Mouse (Mus musculus): ENCODE data around the gene Aqp3. TPM values are rescaled to one million over a fixed set of nuclear protein-coding genes. Genes with fewer than 3 reads are reported as not detected.

Gene Aqp3
- total and polyA plus RNA-seq, 2 experiments from 2014 or later, result 0.19 to 6.3 TPM

- Histone ChIP-seq H3K4me1 (ENCODE audit: control insufficient read depth, insufficient read depth) (no peaks in the 10 kb centered on the region), H3K9me3 (replicated peaks; ENCODE audit: control insufficient read depth, low read length) (no peaks in the 10 kb centered on the region), H3K27ac (ENCODE audit: low read depth) (no peak overlapping the region), H3K9ac (replicated peaks; ENCODE audit: low read depth, low read length) (no peak overlapping the region), H3K4me3 (ENCODE audit: low read depth, low read length) (no peak overlapping the region), H3K4me2 (ENCODE audit: low read depth, low read length) (no peak overlapping the region), H3K27me3 (ENCODE audit: control insufficient read depth, insufficient read depth, low read length) (no peaks in the 10 kb centered on the region), H3K36me3 (replicated peaks; ENCODE audit: control insufficient read depth, insufficient read depth, low read length) (no peaks in the 10 kb centered on the region)
- peak; percentile 91 for TF ChIP-seq CTCF (IDR thresholded peaks at IDR 0.05; ENCODE audit: low read depth)
- TF ChIP-seq EP300 (IDR thresholded peaks at IDR 0.05; ENCODE audit: low read depth), result no peak
- ATAC-seq (ENCODE audit: insufficient read depth, low read depth) (peak; percentile 79), DNase-seq (ENCODE audit: low spot score) (peak; percentile 61)
- 1% methylated on average over 2 of the region's 2 CpGs for WGBS
Observed at GRCm38 (mm10) chr4:41129406-41129805, 31.4 kb upstream of the Aqp3 start.

GRCm38 (mm10) chr4:41124180-41124951 lies 26.4 kb upstream of the Aqp3 start, which contains the start of gene Nol6:
TSS of gene Nol6 (minus strand) at chr4:41124455.
- H3K27ac ChIP-seq (ENCODE audit: low read depth), result peak within 1 kb of the TSS; percentile 63
- WGBS, result 1% methylated on average over 29 of the region's 29 CpGs
- H3K27me3 ChIP-seq (ENCODE audit: control insufficient read depth, insufficient read depth, low read length), result no peaks in the 10 kb centered on the region
- ATAC-seq (ENCODE audit: insufficient read depth, low read depth) (peak; percentile 100), DNase-seq (ENCODE audit: low spot score) (peak; percentile 99)
- peaks cover 36% of the 10 kb centered on the region for H3K36me3 ChIP-seq (replicated peaks; ENCODE audit: control insufficient read depth, insufficient read depth, low read length)
- peak within 1 kb of the TSS; percentile 71 for H3K9ac ChIP-seq (replicated peaks; ENCODE audit: low read depth, low read length)
- H3K4me2 ChIP-seq (ENCODE audit: low read depth, low read length), result peak within 1 kb of the TSS; percentile 82
- H3K4me3 ChIP-seq (ENCODE audit: low read depth, low read length), result peak within 1 kb of the TSS; percentile 65
- no peaks in the 10 kb centered on the region for H3K9me3 ChIP-seq (replicated peaks; ENCODE audit: control insufficient read depth, low read length)
- H3K4me1 ChIP-seq (ENCODE audit: control insufficient read depth, insufficient read depth), result peaks cover 6% of the 10 kb centered on the region; the same call in 1 of the 2 replicates
- TF ChIP-seq EP300 (IDR thresholded peaks at IDR 0.05; ENCODE audit: low read depth) (peak; percentile 48; the same call in 1 of the 2 replicates), CTCF (IDR thresholded peaks at IDR 0.05; ENCODE audit: low read depth) (no peak)

- TF ChIP-seq CTCF (IDR thresholded peaks at IDR 0.05; ENCODE audit: low read depth) (peak; percentile 79), EP300 (IDR thresholded peaks at IDR 0.05; ENCODE audit: low read depth) (no peak)
- H3K9me3 ChIP-seq (replicated peaks; ENCODE audit: control insufficient read depth, low read length), result no peaks in the 10 kb centered on the region
- no peak overlapping the region for H3K4me2 ChIP-seq (ENCODE audit: low read depth, low read length)
- H3K4me1 ChIP-seq (ENCODE audit: control insufficient read depth, insufficient read depth), result peaks cover 6% of the 10 kb centered on the region; the same call in 1 of the 2 replicates
- H3K27ac ChIP-seq (ENCODE audit: low read depth), result no peak overlapping the region
- peaks cover 90% of the 10 kb centered on the region for H3K36me3 ChIP-seq (replicated peaks; ENCODE audit: control insufficient read depth, insufficient read depth, low read length)
- DNase-seq (ENCODE audit: low spot score) (peak; percentile 43), ATAC-seq (ENCODE audit: insufficient read depth, low read depth) (peak; percentile 34; the same call in 1 of the 2 replicates)
- no peak overlapping the region for H3K9ac ChIP-seq (replicated peaks; ENCODE audit: low read depth, low read length)
- 70% methylated on average over 11 of the region's 11 CpGs for WGBS
- H3K4me3 ChIP-seq (ENCODE audit: low read depth, low read length), result no peak overlapping the region
- no peaks in the 10 kb centered on the region for H3K27me3 ChIP-seq (ENCODE audit: control insufficient read depth, insufficient read depth, low read length)
Observed at GRCm38 (mm10) chr4:41118706-41119292, 20.8 kb upstream of the Aqp3 start.

GRCm38 (mm10) chr4:41116817-41117216 lies 18.8 kb upstream of the Aqp3 start:
- no peak overlapping the region for H3K4me2 ChIP-seq (ENCODE audit: low read depth, low read length)
- H3K27ac ChIP-seq (ENCODE audit: low read depth), result no peak overlapping the region
- H3K27me3 ChIP-seq (ENCODE audit: control insufficient read depth, insufficient read depth, low read length), result no peaks in the 10 kb centered on the region
- H3K4me1 ChIP-seq (ENCODE audit: control insufficient read depth, insufficient read depth), result no peaks in the 10 kb centered on the region
- TF ChIP-seq CTCF (IDR thresholded peaks at IDR 0.05; ENCODE audit: low read depth) (no peak), EP300 (IDR thresholded peaks at IDR 0.05; ENCODE audit: low read depth) (no peak)
- H3K4me3 ChIP-seq (ENCODE audit: low read depth, low read length), result no peak overlapping the region
- H3K9ac ChIP-seq (replicated peaks; ENCODE audit: low read depth, low read length), result no peak overlapping the region
- H3K36me3 ChIP-seq (replicated peaks; ENCODE audit: control insufficient read depth, insufficient read depth, low read length), result peaks cover 79% of the 10 kb centered on the region
- ATAC-seq (ENCODE audit: insufficient read depth, low read depth) (no peak), DNase-seq (ENCODE audit: low spot score) (no peak)
- WGBS, result 78% methylated on average over 3 of the region's 3 CpGs
- no peaks in the 10 kb centered on the region for H3K9me3 ChIP-seq (replicated peaks; ENCODE audit: control insufficient read depth, low read length)

GRCm38 (mm10) chr4:41115793-41116192 lies 17.8 kb upstream of the Aqp3 start:
- no peak for TF ChIP-seq EP300 (IDR thresholded peaks at IDR 0.05; ENCODE audit: low read depth)
- TF ChIP-seq CTCF (IDR thresholded peaks at IDR 0.05; ENCODE audit: low read depth), result no peak
- no peak overlapping the region for H3K4me3 ChIP-seq (ENCODE audit: low read depth, low read length)
- ATAC-seq (ENCODE audit: insufficient read depth, low read depth) (no peak), DNase-seq (ENCODE audit: low spot score) (no peak)
- no peaks in the 10 kb centered on the region for H3K27me3 ChIP-seq (ENCODE audit: control insufficient read depth, insufficient read depth, low read length)
- no peak overlapping the region for H3K27ac ChIP-seq (ENCODE audit: low read depth)
- no peak overlapping the region for H3K4me2 ChIP-seq (ENCODE audit: low read depth, low read length)
- peaks cover 69% of the 10 kb centered on the region for H3K36me3 ChIP-seq (replicated peaks; ENCODE audit: control insufficient read depth, insufficient read depth, low read length)
- H3K9me3 ChIP-seq (replicated peaks; ENCODE audit: control insufficient read depth, low read length), result no peaks in the 10 kb centered on the region
- 92% methylated on average over 15 of the region's 15 CpGs for WGBS
- no peaks in the 10 kb centered on the region for H3K4me1 ChIP-seq (ENCODE audit: control insufficient read depth, insufficient read depth)
- H3K9ac ChIP-seq (replicated peaks; ENCODE audit: low read depth, low read length), result no peak overlapping the region

Data from heart, postnatal 0 days (tissue).